Mouse (Mus musculus) retina, postnatal 1 day (tissue): ENCODE measurements around the gene Nt5c1a.
A peak's percentile ranks its signal among the peaks of the same experiment; 100 is the strongest.

Source experiments
- DNase-seq: peaks from one replicate; pipeline ENCODE4 v3.0.0-alpha.2; 2012

Nt5c1a gene

GRCm38 (mm10) chr4:123213975-123214374 lies 12.7 kb downstream of the Nt5c1a start:
- DNase-seq, result no peak

- DNase-seq, result peak; percentile 29
Measured at GRCm38 (mm10) chr4:123215367-123215766, 14.1 kb downstream of the Nt5c1a start.

- DNase-seq, result peak; percentile 67
Measured at GRCm38 (mm10) chr4:123216782-123217181, 15.5 kb downstream of the Nt5c1a start.

- peak; percentile 80 for DNase-seq
Measured at GRCm38 (mm10) chr4:123219720-123220357, 18.5 kb downstream of the Nt5c1a start.

- no peak for DNase-seq
Measured at GRCm38 (mm10) chr4:123220637-123221036, 19.3 kb downstream of the Nt5c1a start.

GRCm38 (mm10) chr4:123223309-123223708 lies 22.0 kb downstream of the Nt5c1a start:
- DNase-seq, result peak; percentile 57

GRCm38 (mm10) chr4:123225718-123226403 lies 24.6 kb downstream of the Nt5c1a start:
- DNase-seq, result peak; percentile 79

- DNase-seq, result peak; percentile 75
Measured at GRCm38 (mm10) chr4:123227707-123228106, 26.4 kb downstream of the Nt5c1a start.

- peak; percentile 43 for DNase-seq
Measured at GRCm38 (mm10) chr4:123228270-123228669, 27.0 kb downstream of the Nt5c1a start.

- no peak for DNase-seq
Measured at GRCm38 (mm10) chr4:123229166-123229565, 27.9 kb downstream of the Nt5c1a start.

- no peak for DNase-seq
Measured at GRCm38 (mm10) chr4:123232841-123233240, 31.5 kb downstream of the Nt5c1a start.

GRCm38 (mm10) chr4:123233492-123234084 lies 32.3 kb downstream of the Nt5c1a start, which contains the start of gene Heyl:
TSS of gene Heyl (plus strand) at chr4:123233556.
- peak; percentile 84 for DNase-seq

- no peak for DNase-seq
Measured at GRCm38 (mm10) chr4:123235835-123236430, 34.6 kb downstream of the Nt5c1a start.

GRCm38 (mm10) chr4:123236431-123237031 lies 35.2 kb downstream of the Nt5c1a start:
- DNase-seq, result no peak

GRCm38 (mm10) chr4:123237386-123238266 lies 36.3 kb downstream of the Nt5c1a start:
- DNase-seq, result no peak

GRCm38 (mm10) chr4:123239361-123240203 lies 38.3 kb downstream of the Nt5c1a start:
- DNase-seq, result peak; percentile 92

GRCm38 (mm10) chr4:123246221-123246620 lies 44.9 kb downstream of the Nt5c1a start:
- DNase-seq, result no peak

- no peak for DNase-seq
Measured at GRCm38 (mm10) chr4:123246651-123247050, 45.3 kb downstream of the Nt5c1a start.

- peak; percentile 34 for DNase-seq
Measured at GRCm38 (mm10) chr4:123247147-123247880, 46.0 kb downstream of the Nt5c1a start.

- DNase-seq, result peak; percentile 6
Measured at GRCm38 (mm10) chr4:123248971-123249567, 47.8 kb downstream of the Nt5c1a start.
